Mouse (Mus musculus) midbrain, embryonic 15.5 days (tissue): ENCODE measurements around the gene Atp6v1f. TPM values are rescaled to one million over a fixed set of nuclear protein-coding genes. Genes with fewer than 3 reads are reported as not detected.
A peak's percentile ranks its signal among the peaks of the same experiment; 100 is the strongest.

Experiments used
- ATAC-seq: fragments of 200-750 bp; cut with Nextera tagmentation; replicated peaks from 2 replicates; pipeline ENCODE4 v1.8.0; 2017; ENCODE audit warnings: moderate TSS enrichment
- H3K27ac ChIP-seq: fragments of 300-500 bp; sonication (generic); 2 replicates; pipeline ENCODE4 v1.5.1; 2015; ENCODE audit warnings: mild to moderate bottlenecking, inconsistent platforms
- H3K27me3 ChIP-seq: fragments of 300-500 bp; sonication (generic); replicated peaks from 2 replicates; pipeline ENCODE4 v1.6.1; 2015; ENCODE audit warnings: inconsistent platforms
- H3K36me3 ChIP-seq: fragments of 300-500 bp; sonication (generic); replicated peaks from 2 replicates; pipeline ENCODE4 v1.6.1; 2015; ENCODE audit warnings: inconsistent platforms
- H3K4me1 ChIP-seq: fragments of 300-500 bp; sonication (generic); 2 replicates; pipeline ENCODE4 v1.6.1; 2015; ENCODE audit warnings: inconsistent platforms
- H3K4me2 ChIP-seq: fragments of 300-500 bp; sonication (generic); 2 replicates; pipeline ENCODE4 v1.6.1; 2015; ENCODE audit warnings: inconsistent platforms, mild to moderate bottlenecking, moderate library complexity
- H3K4me3 ChIP-seq: fragments of 300-500 bp; sonication (generic); 2 replicates; pipeline ENCODE4 v1.5.1; 2015; ENCODE audit warnings: mild to moderate bottlenecking, inconsistent platforms
- H3K9ac ChIP-seq: fragments of 300-500 bp; sonication (generic); 2 replicates; pipeline ENCODE4 v1.6.1; 2015; ENCODE audit warnings: mild to moderate bottlenecking, inconsistent platforms
- H3K9me3 ChIP-seq: fragments of 300-500 bp; sonication (generic); 2 replicates; pipeline ENCODE4 v1.6.1; 2016; ENCODE audit warnings: inconsistent platforms
- WGBS: fragments of 180-500 bp; shearing (Covaris S2); methylation state at CpG from one replicate; pipeline ENCODE4 v1.1.7; 2015; ENCODE audit warnings: mixed read lengths; 5-methylcytosine and 5-hydroxymethylcytosine counted together
- polyA plus RNA-seq: library from polyadenylated mRNA; unstranded; fragments of >200 nt; fragmentation: Nextera tagmentation; extraction: Ambion mirVana; gene quantifications from 2 replicates; pipeline ENCODE4 v1.2.1, GENCODE M21; 2015

The Atp6v1f gene
- polyA plus RNA-seq = 342 and 365 TPM in 2 replicates

- Histone ChIP-seq H3K9ac (peak within 1 kb of the TSS; percentile 60), H3K4me1 (peaks cover 13% of the 10 kb centered on the region), H3K36me3 (peaks cover 5% of the 10 kb centered on the region; the same call in 1 of the 2 replicates), H3K4me3 (peak within 1 kb of the TSS; percentile 69), H3K27me3 (no peaks in the 10 kb centered on the region; the same call in 1 of the 2 replicates), H3K9me3 (no peaks in the 10 kb centered on the region), H3K27ac (peak within 1 kb of the TSS; percentile 89), H3K4me2 (peak within 1 kb of the TSS; percentile 58)
- WGBS = under 1% methylated on average over 39 of the region's 39 CpGs
- ATAC-seq = peak; percentile 95
Observed at GRCm38 (mm10) chr6:29467583-29468354, at the start of gene Atp6v1f. TSS of gene Atp6v1f (plus strand) at chr6:29467718.

GRCm38 (mm10) chr6:29420596-29420995, 46.9 kb upstream of the Atp6v1f start:
- no peak for ATAC-seq
- no peaks in the 10 kb centered on the region; the same call in 1 of the 2 replicates for H3K36me3 ChIP-seq

GRCm38 (mm10) chr6:29425118-29425517, 42.4 kb upstream of the Atp6v1f start:
- 78% methylated on average over 8 of the region's 8 CpGs for WGBS

More at GRCm38 (mm10) chr6:29420596-29420995, 46.9 kb upstream of the Atp6v1f start:
- no peak overlapping the region for H3K4me3 ChIP-seq
- H3K9me3 ChIP-seq = no peaks in the 10 kb centered on the region
- H3K27ac ChIP-seq = no peak overlapping the region
- no peaks in the 10 kb centered on the region for H3K4me1 ChIP-seq
- no peak overlapping the region for H3K4me2 ChIP-seq
- no peaks in the 10 kb centered on the region for H3K27me3 ChIP-seq
- no peak overlapping the region for H3K9ac ChIP-seq
- 97% methylated on average over 2 of the region's 2 CpGs for WGBS

GRCm38 (mm10) chr6:29426331-29426730, 41.2 kb upstream of the Atp6v1f start:
- Histone ChIP-seq H3K9ac (no peak overlapping the region), H3K27ac (no peak overlapping the region), H3K36me3 (no peaks in the 10 kb centered on the region), H3K4me3 (no peak overlapping the region), H3K27me3 (peaks cover 6% of the 10 kb centered on the region; the same call in 1 of the 2 replicates), H3K9me3 (no peaks in the 10 kb centered on the region), H3K4me1 (no peaks in the 10 kb centered on the region), H3K4me2 (no peak overlapping the region)
- 83% methylated on average over 6 of the region's 6 CpGs for WGBS
- no peak for ATAC-seq

More at GRCm38 (mm10) chr6:29425118-29425517, 42.4 kb upstream of the Atp6v1f start:
- no peak for ATAC-seq
- H3K36me3 ChIP-seq = no peaks in the 10 kb centered on the region
- no peaks in the 10 kb centered on the region for H3K9me3 ChIP-seq
- no peaks in the 10 kb centered on the region for H3K27me3 ChIP-seq
- H3K4me1 ChIP-seq = no peaks in the 10 kb centered on the region
- H3K4me2 ChIP-seq = no peak overlapping the region
- H3K9ac ChIP-seq = no peak overlapping the region
- no peak overlapping the region for H3K4me3 ChIP-seq
- H3K27ac ChIP-seq = no peak overlapping the region

GRCm38 (mm10) chr6:29428171-29428570, 39.3 kb upstream of the Atp6v1f start:
- Histone ChIP-seq H3K4me2 (no peak overlapping the region), H3K36me3 (no peaks in the 10 kb centered on the region), H3K4me1 (peaks cover 5% of the 10 kb centered on the region), H3K27ac (no peak overlapping the region), H3K27me3 (peaks cover 24% of the 10 kb centered on the region), H3K9me3 (no peaks in the 10 kb centered on the region), H3K9ac (no peak overlapping the region), H3K4me3 (no peak overlapping the region)
- WGBS = 53% methylated on average over 4 of the region's 4 CpGs
- no peak for ATAC-seq

GRCm38 (mm10) chr6:29430681-29431420, 36.7 kb upstream of the Atp6v1f start:
- 46% methylated on average over 15 of the region's 15 CpGs for WGBS
- Histone ChIP-seq H3K9ac (no peak overlapping the region), H3K27me3 (peaks cover 39% of the 10 kb centered on the region), H3K4me3 (no peak overlapping the region), H3K9me3 (no peaks in the 10 kb centered on the region), H3K4me1 (peaks cover 24% of the 10 kb centered on the region), H3K27ac (no peak overlapping the region), H3K36me3 (no peaks in the 10 kb centered on the region), H3K4me2 (no peak overlapping the region)
- no peak for ATAC-seq

- Histone ChIP-seq H3K9ac (no peak overlapping the region), H3K4me1 (peaks cover 29% of the 10 kb centered on the region), H3K9me3 (no peaks in the 10 kb centered on the region), H3K36me3 (no peaks in the 10 kb centered on the region), H3K4me3 (no peak overlapping the region), H3K4me2 (no peak overlapping the region), H3K27ac (no peak overlapping the region), H3K27me3 (peaks cover 39% of the 10 kb centered on the region)
- ATAC-seq = no peak
- WGBS = 30% methylated on average over 5 of the region's 5 CpGs
Observed at GRCm38 (mm10) chr6:29431473-29431872, 36.0 kb upstream of the Atp6v1f start.

- H3K36me3 ChIP-seq = no peaks in the 10 kb centered on the region
- ATAC-seq = no peak
- H3K4me2 ChIP-seq = no peak overlapping the region
- no peaks in the 10 kb centered on the region for H3K9me3 ChIP-seq
- no peak overlapping the region for H3K27ac ChIP-seq
- peaks cover 39% of the 10 kb centered on the region for H3K27me3 ChIP-seq
- no peak overlapping the region for H3K4me3 ChIP-seq
- H3K4me1 ChIP-seq = peaks cover 35% of the 10 kb centered on the region
- no peak overlapping the region for H3K9ac ChIP-seq
- WGBS = 29% methylated on average over 3 of the region's 3 CpGs
Observed at GRCm38 (mm10) chr6:29432156-29432555, 35.4 kb upstream of the Atp6v1f start.

GRCm38 (mm10) chr6:29432676-29433037, 34.9 kb upstream of the Atp6v1f start:
- no peaks in the 10 kb centered on the region for H3K36me3 ChIP-seq
- peak overlapping the region; percentile 13; the same call in 1 of the 2 replicates for H3K9ac ChIP-seq
- H3K4me3 ChIP-seq = peak overlapping the region; percentile 40
- peaks cover 39% of the 10 kb centered on the region for H3K27me3 ChIP-seq
- no peaks in the 10 kb centered on the region for H3K9me3 ChIP-seq
- ATAC-seq = no peak
- peak overlapping the region; percentile 72 for H3K4me2 ChIP-seq
- H3K4me1 ChIP-seq = peaks cover 35% of the 10 kb centered on the region
- no peak overlapping the region for H3K27ac ChIP-seq

GRCm38 (mm10) chr6:29433038-29433803, 34.3 kb upstream of the Atp6v1f start, which contains the start of gene Flnc:
TSS of gene Flnc (plus strand) at chr6:29433256.
- Histone ChIP-seq H3K4me1 (peaks cover 35% of the 10 kb centered on the region), H3K4me2 (peak within 1 kb of the TSS; percentile 72), H3K36me3 (no peaks in the 10 kb centered on the region), H3K4me3 (peak within 1 kb of the TSS; percentile 40), H3K27me3 (peaks cover 39% of the 10 kb centered on the region), H3K9ac (peak within 1 kb of the TSS; percentile 13; the same call in 1 of the 2 replicates), H3K9me3 (no peaks in the 10 kb centered on the region), H3K27ac (no peak within 1 kb of the TSS)
- ATAC-seq = no peak
- under 1% methylated on average over 62 of the region's 77 CpGs for WGBS

GRCm38 (mm10) chr6:29433804-29434795, 33.4 kb upstream of the Atp6v1f start:
- H3K27me3 ChIP-seq = peaks cover 39% of the 10 kb centered on the region
- 9% methylated on average over 27 of the region's 27 CpGs for WGBS
- no peaks in the 10 kb centered on the region for H3K36me3 ChIP-seq
- H3K4me2 ChIP-seq = peak overlapping the region; percentile 72
- peaks cover 35% of the 10 kb centered on the region for H3K4me1 ChIP-seq
- no peak overlapping the region for H3K27ac ChIP-seq
- no peak for ATAC-seq
- peak overlapping the region; percentile 40 for H3K4me3 ChIP-seq
- H3K9me3 ChIP-seq = no peaks in the 10 kb centered on the region
- H3K9ac ChIP-seq = no peak overlapping the region
